Mouse (Mus musculus): ENCODE measurements around the gene Gm8332. TPM values are rescaled to one million over a fixed set of nuclear protein-coding genes. Genes with fewer than 3 reads are reported as not detected.

The Gm8332 gene
- not detected in 4 replicates for total RNA-seq (2023; ENCODE audit: inconsistent age)

DNA sequence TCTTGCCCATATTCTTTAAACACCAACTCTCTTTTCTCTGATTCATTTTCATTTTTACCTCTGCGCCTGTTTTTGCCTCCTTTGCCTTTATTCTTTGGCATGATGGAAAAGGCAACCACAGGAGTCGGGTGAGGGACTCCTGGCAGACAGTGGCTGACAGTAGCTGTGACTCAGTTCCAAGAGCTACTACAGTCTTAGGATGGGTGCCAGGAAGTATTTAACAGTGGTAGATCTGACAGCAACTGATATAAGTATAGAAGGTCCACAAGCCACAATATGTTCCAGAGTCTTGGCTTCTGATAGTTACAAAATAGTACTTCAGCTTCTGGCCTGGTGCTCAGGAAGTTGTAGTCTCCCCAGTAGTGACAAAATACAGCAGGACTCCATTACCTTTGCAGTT lies at the start of gene Gm8332:
TSS of gene Gm8332 (minus strand) at position 101 of the 400 bp plus-strand sequence.

DNA sequence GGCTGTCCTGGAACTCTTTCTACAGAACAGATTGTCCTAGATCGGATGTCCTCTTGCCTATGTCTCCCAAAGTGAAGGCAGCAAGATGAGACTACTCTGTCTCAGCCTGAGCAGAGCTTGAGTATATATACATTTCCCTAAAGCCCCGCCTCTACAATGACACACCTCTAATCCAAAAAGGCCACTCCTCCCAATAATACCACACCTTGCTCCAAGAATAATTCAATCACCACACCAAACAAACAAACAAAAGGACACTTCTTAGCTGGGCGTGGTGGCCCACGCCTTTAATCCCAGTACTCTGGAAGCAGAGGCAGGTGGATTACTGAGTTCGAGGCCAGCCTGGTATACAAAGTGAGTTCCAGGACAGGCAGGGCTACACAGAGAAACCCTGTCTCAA lies 24.5 kb upstream of the Gm8332 start, which contains the start of gene Gm5662:
TSS of gene Gm5662 (minus strand) at position 101 of the 400 bp plus-strand sequence.

Other genes starting within 250 kb of the Gm8332 start
- not detected in 4 replicates for gene Gm2075, start 238.3 kb downstream of the Gm8332 start, total RNA-seq (2023; ENCODE audit: inconsistent age)
- gene Gm6803, start 231.3 kb downstream of the Gm8332 start, total RNA-seq (2023; ENCODE audit: inconsistent age) = not detected in 4 replicates
- not detected in 4 replicates for gene Gm2056, start 223.1 kb downstream of the Gm8332 start, total RNA-seq (2023; ENCODE audit: inconsistent age)
- not detected in 4 replicates for gene Gm16368, start 166.4 kb downstream of the Gm8332 start, total RNA-seq (2023; ENCODE audit: inconsistent age)
- not detected in 4 replicates for gene Gm10436, start 68.0 kb downstream of the Gm8332 start, total RNA-seq (2023; ENCODE audit: inconsistent age)
- gene Gm5662, start 24.4 kb upstream of the Gm8332 start, total RNA-seq (2023; ENCODE audit: inconsistent age) = not detected in 4 replicates
- gene Gm5039, start 73.9 kb upstream of the Gm8332 start, total RNA-seq (2023; ENCODE audit: inconsistent age) = not detected in 4 replicates
- 11.8 to 18.3 TPM (median 14.9 TPM) in 4 replicates for gene Adck1, start 110.5 kb upstream of the Gm8332 start, total RNA-seq (2023; ENCODE audit: inconsistent age)